Mouse (Mus musculus): ENCODE data around the gene Gemin4.

GRCm38 (mm10) chr11:76166657-76167056 is 50.8 kb downstream of the Gemin4 start:
- TF ChIP-seq CTCF (IDR thresholded peaks at IDR 0.05; ENCODE audit: control insufficient read depth, insufficient read depth, insufficient read length): no peak
- TF ChIP-seq MYOG (IDR thresholded peaks at IDR 0.05; ENCODE audit: control insufficient read depth, extremely low read depth, insufficient read length): no peak
- TF ChIP-seq USF1 (IDR thresholded peaks at IDR 0.05; ENCODE audit: low read depth): no peak
- TF ChIP-seq MAX (IDR thresholded peaks at IDR 0.05): no peak
- no peak for TF ChIP-seq CEBPB (IDR thresholded peaks at IDR 0.05; ENCODE audit: low read depth)

Measured in C2C12 (cell line).